Mouse (Mus musculus): ENCODE results near the gene Fggy. TPM values are rescaled to one million over a fixed set of nuclear protein-coding genes. Genes with fewer than 3 reads are reported as not detected.

The Fggy gene
- polyA plus RNA-seq, 1 experiment from 2014 or later, result 8.2 TPM

- no peaks in the 10 kb centered on the region for H3K4me1 ChIP-seq (ENCODE audit: control insufficient read depth, insufficient read depth, low read length)
- no peaks in the 10 kb centered on the region for H3K36me3 ChIP-seq (ENCODE audit: control insufficient read depth, insufficient read depth, low read length)
- WGBS, result 93% methylated on average over 4 of the region's 4 CpGs
- ATAC-seq (ENCODE audit: low FRiP score) (no peak), DNase-seq (ENCODE audit: low spot score, missing footprints) (no peak)
- H3K4me2 ChIP-seq, result no peak overlapping the region
- no peaks in the 10 kb centered on the region for H3K9me3 ChIP-seq (ENCODE audit: control insufficient read depth, low read length)
- no peak overlapping the region for H3K27ac ChIP-seq (ENCODE audit: low read depth, low read length)
- no peak overlapping the region for H3K4me3 ChIP-seq (ENCODE audit: low read depth, low read length)
- no peak overlapping the region for H3K9ac ChIP-seq (ENCODE audit: low read length)
- no peaks in the 10 kb centered on the region for H3K27me3 ChIP-seq (ENCODE audit: control insufficient read depth, insufficient read depth, low read length)
Measured at GRCm38 (mm10) chr4:95542039-95542790, 15.1 kb upstream of the Fggy start.

- 92% methylated on average over 4 of the region's 4 CpGs for WGBS
- H3K4me3 ChIP-seq (ENCODE audit: low read depth, low read length), result no peak overlapping the region
- no peaks in the 10 kb centered on the region for H3K27me3 ChIP-seq (ENCODE audit: control insufficient read depth, insufficient read depth, low read length)
Measured at GRCm38 (mm10) chr4:95543529-95543928, 13.8 kb upstream of the Fggy start.

GRCm38 (mm10) chr4:95556663-95557332, 509 bp upstream of the Fggy start:
- peak overlapping the region; percentile 53 for H3K4me2 ChIP-seq
- no peaks in the 10 kb centered on the region for H3K27me3 ChIP-seq (ENCODE audit: control insufficient read depth, insufficient read depth, low read length)
- no peaks in the 10 kb centered on the region for H3K9me3 ChIP-seq (ENCODE audit: control insufficient read depth, low read length)
- DNase-seq (ENCODE audit: low spot score, missing footprints) (no peak), ATAC-seq (ENCODE audit: low FRiP score) (no peak)
- peak overlapping the region; percentile 66 for H3K9ac ChIP-seq (ENCODE audit: low read length)
- 0 out of 2 replicates have a peak, but pooled peaks cover 2% of the 10 kb centered on the region for H3K4me1 ChIP-seq (ENCODE audit: control insufficient read depth, insufficient read depth, low read length)
- H3K4me3 ChIP-seq (ENCODE audit: low read depth, low read length), result peak overlapping the region; percentile 31
- H3K36me3 ChIP-seq (ENCODE audit: control insufficient read depth, insufficient read depth, low read length), result no peaks in the 10 kb centered on the region
- 46% methylated on average over 16 of the region's 16 CpGs for WGBS
- H3K27ac ChIP-seq (ENCODE audit: low read depth, low read length), result no peak overlapping the region

More at GRCm38 (mm10) chr4:95543529-95543928, 13.8 kb upstream of the Fggy start:
- Histone ChIP-seq H3K36me3 (ENCODE audit: control insufficient read depth, insufficient read depth, low read length) (no peaks in the 10 kb centered on the region), H3K9ac (ENCODE audit: low read length) (no peak overlapping the region), H3K27ac (ENCODE audit: low read depth, low read length) (no peak overlapping the region), H3K9me3 (ENCODE audit: control insufficient read depth, low read length) (no peaks in the 10 kb centered on the region), H3K4me1 (ENCODE audit: control insufficient read depth, insufficient read depth, low read length) (no peaks in the 10 kb centered on the region), H3K4me2 (no peak overlapping the region)
- DNase-seq (ENCODE audit: low spot score, missing footprints) (no peak), ATAC-seq (ENCODE audit: low FRiP score) (no peak)

- Histone ChIP-seq H3K4me1 (ENCODE audit: control insufficient read depth, insufficient read depth, low read length) (0 out of 2 replicates have a peak, but pooled peaks cover 2% of the 10 kb centered on the region), H3K4me2 (no peak overlapping the region), H3K4me3 (ENCODE audit: low read depth, low read length) (no peak overlapping the region), H3K9me3 (ENCODE audit: control insufficient read depth, low read length) (no peaks in the 10 kb centered on the region), H3K9ac (ENCODE audit: low read length) (no peak overlapping the region), H3K27me3 (ENCODE audit: control insufficient read depth, insufficient read depth, low read length) (no peaks in the 10 kb centered on the region), H3K36me3 (ENCODE audit: control insufficient read depth, insufficient read depth, low read length) (no peaks in the 10 kb centered on the region), H3K27ac (ENCODE audit: low read depth, low read length) (no peak overlapping the region)
- DNase-seq (ENCODE audit: low spot score, missing footprints) (no peak), ATAC-seq (ENCODE audit: low FRiP score) (no peak)
- WGBS, result 82% methylated on average over 4 of the region's 4 CpGs
Measured at GRCm38 (mm10) chr4:95558271-95558888, 1.1 kb downstream of the Fggy start.

- no peak for DNase-seq (ENCODE audit: low spot score, missing footprints)
- 74% methylated on average over 3 of the region's 3 CpGs for WGBS
Measured at GRCm38 (mm10) chr4:95571621-95572020, 14.3 kb downstream of the Fggy start.

GRCm38 (mm10) chr4:95573704-95574103, 16.4 kb downstream of the Fggy start:
- H3K4me2 ChIP-seq, result no peak overlapping the region
- no peak for ATAC-seq (ENCODE audit: low FRiP score)
- no peaks in the 10 kb centered on the region for H3K27me3 ChIP-seq (ENCODE audit: control insufficient read depth, insufficient read depth, low read length)
- no peak overlapping the region for H3K27ac ChIP-seq (ENCODE audit: low read depth, low read length)
- H3K4me1 ChIP-seq (ENCODE audit: control insufficient read depth, insufficient read depth, low read length), result no peaks in the 10 kb centered on the region
- H3K36me3 ChIP-seq (ENCODE audit: control insufficient read depth, insufficient read depth, low read length), result no peaks in the 10 kb centered on the region
- no peak overlapping the region for H3K4me3 ChIP-seq (ENCODE audit: low read depth, low read length)
- DNase-seq (ENCODE audit: low spot score, missing footprints), result no peak
- H3K9me3 ChIP-seq (ENCODE audit: control insufficient read depth, low read length), result no peaks in the 10 kb centered on the region
- H3K9ac ChIP-seq (ENCODE audit: low read length), result no peak overlapping the region

More at GRCm38 (mm10) chr4:95571621-95572020, 14.3 kb downstream of the Fggy start:
- no peaks in the 10 kb centered on the region for H3K4me1 ChIP-seq (ENCODE audit: control insufficient read depth, insufficient read depth, low read length)
- no peak overlapping the region for H3K4me3 ChIP-seq (ENCODE audit: low read depth, low read length)
- H3K27me3 ChIP-seq (ENCODE audit: control insufficient read depth, insufficient read depth, low read length), result no peaks in the 10 kb centered on the region
- no peak for ATAC-seq (ENCODE audit: low FRiP score)
- H3K36me3 ChIP-seq (ENCODE audit: control insufficient read depth, insufficient read depth, low read length), result no peaks in the 10 kb centered on the region
- H3K9ac ChIP-seq (ENCODE audit: low read length), result no peak overlapping the region
- H3K4me2 ChIP-seq, result no peak overlapping the region
- no peaks in the 10 kb centered on the region for H3K9me3 ChIP-seq (ENCODE audit: control insufficient read depth, low read length)
- H3K27ac ChIP-seq (ENCODE audit: low read depth, low read length), result no peak overlapping the region

GRCm38 (mm10) chr4:95575411-95575911, 18.2 kb downstream of the Fggy start:
- no peaks in the 10 kb centered on the region for H3K9me3 ChIP-seq (ENCODE audit: control insufficient read depth, low read length)
- no peak overlapping the region for H3K4me2 ChIP-seq
- H3K36me3 ChIP-seq (ENCODE audit: control insufficient read depth, insufficient read depth, low read length), result no peaks in the 10 kb centered on the region
- 87% methylated on average over 3 of the region's 3 CpGs for WGBS
- H3K4me1 ChIP-seq (ENCODE audit: control insufficient read depth, insufficient read depth, low read length), result no peaks in the 10 kb centered on the region
- H3K9ac ChIP-seq (ENCODE audit: low read length), result no peak overlapping the region
- H3K4me3 ChIP-seq (ENCODE audit: low read depth, low read length), result no peak overlapping the region
- ATAC-seq (ENCODE audit: low FRiP score), result no peak
- no peaks in the 10 kb centered on the region for H3K27me3 ChIP-seq (ENCODE audit: control insufficient read depth, insufficient read depth, low read length)
- DNase-seq (ENCODE audit: low spot score, missing footprints), result no peak
- H3K27ac ChIP-seq (ENCODE audit: low read depth, low read length), result no peak overlapping the region

GRCm38 (mm10) chr4:95579183-95579582, 21.9 kb downstream of the Fggy start:
- no peaks in the 10 kb centered on the region for H3K4me1 ChIP-seq (ENCODE audit: control insufficient read depth, insufficient read depth, low read length)
- H3K4me2 ChIP-seq, result no peak overlapping the region
- H3K36me3 ChIP-seq (ENCODE audit: control insufficient read depth, insufficient read depth, low read length), result no peaks in the 10 kb centered on the region
- ATAC-seq (ENCODE audit: low FRiP score) (no peak), DNase-seq (ENCODE audit: low spot score, missing footprints) (no peak)
- no peak overlapping the region for H3K4me3 ChIP-seq (ENCODE audit: low read depth, low read length)
- H3K9me3 ChIP-seq (ENCODE audit: control insufficient read depth, low read length), result no peaks in the 10 kb centered on the region
- no peaks in the 10 kb centered on the region for H3K27me3 ChIP-seq (ENCODE audit: control insufficient read depth, insufficient read depth, low read length)
- H3K9ac ChIP-seq (ENCODE audit: low read length), result no peak overlapping the region
- no peak overlapping the region for H3K27ac ChIP-seq (ENCODE audit: low read depth, low read length)
- WGBS, result 92% methylated on average over 5 of the region's 5 CpGs
